Mouse (Mus musculus) hindbrain, embryonic 14.5 days (tissue): ENCODE data around the gene Ndufaf2. TPM values are rescaled to one million over a fixed set of nuclear protein-coding genes. Genes with fewer than 3 reads are reported as not detected.
A peak's percentile ranks its signal among the peaks of the same experiment; 100 is the strongest.

ENCODE experiments used
- ATAC-seq: fragments of 200-750 bp; cut with Nextera tagmentation; 2 replicates; pipeline ENCODE4 v1.8.0; 2017; ENCODE audit warnings: moderate number of reproducible peaks, mild to moderate bottlenecking, moderate TSS enrichment, moderate library complexity; ENCODE audit not compliant: low FRiP score
- DNase-seq: peaks from one replicate; pipeline ENCODE4 v3.0.0-alpha.2; 2015; ENCODE audit warnings: low spot score
- H3K27ac ChIP-seq: fragments of 300-500 bp; sonication (generic); 2 replicates; pipeline ENCODE4 v1.5.1; 2014; ENCODE audit warnings: mild to moderate bottlenecking, moderate library complexity
- H3K27me3 ChIP-seq: fragments of 300-500 bp; sonication (generic); 2 replicates; pipeline ENCODE4 v1.6.1; 2014; ENCODE audit warnings: mild to moderate bottlenecking, low read length, mixed read lengths; ENCODE audit not compliant: control insufficient read depth, insufficient read depth
- H3K36me3 ChIP-seq: fragments of 300-500 bp; sonication (generic); replicated peaks from 2 replicates; pipeline ENCODE4 v1.6.1; 2014; ENCODE audit not compliant: control insufficient read depth, insufficient read depth
- H3K4me1 ChIP-seq: fragments of 300-500 bp; sonication (generic); replicated peaks from 2 replicates; pipeline ENCODE4 v1.6.1; 2014; ENCODE audit warnings: antibody characterized with exemption, low read length, mixed read lengths; ENCODE audit not compliant: control insufficient read depth, insufficient read depth
- H3K4me2 ChIP-seq: fragments of 300-500 bp; sonication (generic); replicated peaks from 2 replicates; pipeline ENCODE4 v1.6.1; 2014; ENCODE audit warnings: mild to moderate bottlenecking, moderate library complexity
- H3K4me3 ChIP-seq: fragments of 300-500 bp; sonication (generic); replicated peaks from 2 replicates; pipeline ENCODE4 v1.5.1; 2014; ENCODE audit warnings: mild to moderate bottlenecking, low read length
- H3K9ac ChIP-seq: fragments of 300-500 bp; sonication (generic); 2 replicates; pipeline ENCODE4 v1.6.1; 2014
- H3K9me3 ChIP-seq: fragments of 300-500 bp; sonication (generic); 2 replicates; pipeline ENCODE4 v1.6.1; 2016; ENCODE audit warnings: low read length; ENCODE audit not compliant: control insufficient read depth
- WGBS: fragments of 180-500 bp; shearing (Covaris S2); extraction: QIAGEN DNeasy Blood & Tissue Kit; methylation state at CpG from one replicate; pipeline ENCODE4 v1.1.7; 2014; 5-methylcytosine and 5-hydroxymethylcytosine counted together
- polyA plus RNA-seq: library from polyadenylated mRNA; unstranded; fragments of >200 nt; fragmentation: Nextera tagmentation; extraction: Ambion mirVana; gene quantifications from 2 replicates; pipeline ENCODE4 v1.2.1, GENCODE M21; 2014

The Ndufaf2 gene
- polyA plus RNA-seq, 1 experiment from 2014 or later: 68.5 TPM

DNA sequence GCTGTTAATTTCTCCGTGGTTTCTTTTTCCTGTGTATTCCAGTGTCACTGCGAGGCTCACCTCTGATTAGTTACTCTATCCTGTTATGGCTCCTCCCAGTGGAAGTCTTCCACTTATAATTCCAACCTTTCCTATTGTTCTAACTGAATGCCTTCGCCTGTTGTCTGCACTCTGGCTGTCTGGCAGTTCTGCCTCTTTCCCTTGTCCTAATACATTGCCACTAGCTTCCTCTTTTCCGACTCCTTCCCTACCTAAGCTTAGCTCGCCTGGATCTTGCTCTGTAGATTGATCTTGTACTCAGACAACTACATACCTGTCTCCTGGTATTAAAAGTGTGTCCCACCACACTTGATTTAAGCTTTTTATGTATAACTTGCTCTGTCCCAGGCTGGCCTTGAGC is 22.4 kb upstream of the Ndufaf2 start:
- H3K36me3 ChIP-seq: peaks cover 79% of the 10 kb centered on the region
- no peak overlapping the region for H3K27ac ChIP-seq
- no peaks in the 10 kb centered on the region for H3K27me3 ChIP-seq
- ATAC-seq (no peak), DNase-seq (no peak)
- H3K4me3 ChIP-seq: no peak overlapping the region
- H3K9ac ChIP-seq: no peak overlapping the region
- no peak overlapping the region for H3K4me2 ChIP-seq
- no peaks in the 10 kb centered on the region for H3K4me1 ChIP-seq
- 90% methylated on average over 5 of the region's 5 CpGs for WGBS
- no peaks in the 10 kb centered on the region for H3K9me3 ChIP-seq

DNA sequence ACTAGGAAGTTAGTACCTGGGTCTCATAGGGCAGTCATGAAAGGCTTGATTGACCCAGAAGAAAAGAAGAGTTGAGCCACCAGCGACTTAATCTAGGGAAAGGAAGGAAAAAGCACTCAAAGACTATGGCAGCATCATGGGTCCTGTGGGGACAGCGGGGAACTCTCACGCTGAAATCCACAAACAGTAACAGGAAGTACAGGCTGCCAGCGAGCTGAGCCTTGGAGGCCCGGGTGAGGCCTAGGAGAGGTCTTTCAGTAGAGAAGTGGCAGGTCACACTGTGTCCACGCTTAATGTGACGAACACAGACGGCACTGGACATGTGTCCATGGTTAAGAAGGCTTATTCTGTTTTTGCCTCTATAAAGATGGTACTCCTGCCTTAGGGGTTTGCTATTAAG is 21.2 kb upstream of the Ndufaf2 start:
- Histone ChIP-seq H3K4me2 (no peak overlapping the region), H3K9ac (no peak overlapping the region), H3K4me1 (no peaks in the 10 kb centered on the region), H3K27me3 (no peaks in the 10 kb centered on the region), H3K4me3 (no peak overlapping the region), H3K36me3 (peaks cover 78% of the 10 kb centered on the region), H3K27ac (no peak overlapping the region), H3K9me3 (no peaks in the 10 kb centered on the region)
- WGBS: 90% methylated on average over 8 of the region's 8 CpGs
- DNase-seq: no peak
- no peak for ATAC-seq

DNA sequence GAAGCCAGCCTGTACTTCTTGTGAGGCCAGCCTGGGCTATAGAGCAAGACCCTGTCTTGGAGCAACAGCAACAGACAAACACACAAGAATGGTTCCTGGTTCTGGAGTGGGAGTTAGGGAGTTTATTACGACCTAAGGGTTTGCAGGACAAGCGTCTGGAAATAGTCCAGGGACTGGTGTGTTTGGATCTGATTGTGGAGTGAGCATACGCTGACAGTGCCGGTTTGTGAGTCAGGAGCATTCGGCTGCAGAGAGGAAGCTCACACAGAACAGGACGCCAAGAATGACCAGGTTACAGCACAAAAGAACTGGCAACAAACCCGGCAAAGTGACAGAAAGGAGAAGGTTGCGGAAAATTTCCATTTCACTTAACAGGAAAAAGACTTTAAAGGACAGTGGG is 12.1 kb upstream of the Ndufaf2 start:
- Histone ChIP-seq H3K4me2 (no peak overlapping the region), H3K9me3 (no peaks in the 10 kb centered on the region), H3K36me3 (peaks cover 63% of the 10 kb centered on the region), H3K27me3 (no peaks in the 10 kb centered on the region), H3K9ac (no peak overlapping the region), H3K4me3 (no peak overlapping the region), H3K27ac (no peak overlapping the region), H3K4me1 (no peaks in the 10 kb centered on the region)
- no peak for ATAC-seq
- 93% methylated on average over 8 of the region's 8 CpGs for WGBS
- DNase-seq: no peak

DNA sequence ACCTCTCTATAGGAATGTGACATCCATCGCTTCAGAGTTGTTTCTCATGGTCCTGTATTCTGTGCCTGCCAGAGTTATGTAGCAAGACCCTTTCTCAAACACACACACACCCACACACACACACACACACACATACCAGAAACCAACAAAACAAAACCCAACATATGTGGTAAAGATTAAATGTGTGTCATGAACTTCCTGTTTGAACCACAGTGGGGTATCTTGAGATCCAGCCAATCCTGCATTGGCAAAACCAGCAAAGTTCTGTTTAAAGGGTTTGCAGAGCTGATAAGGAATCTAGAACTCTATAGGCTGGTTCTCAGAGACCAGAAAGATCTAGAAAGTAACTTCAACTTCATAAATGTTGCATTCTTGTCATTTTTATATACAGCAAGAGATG is 11.6 kb upstream of the Ndufaf2 start:
- Histone ChIP-seq H3K9me3 (no peaks in the 10 kb centered on the region), H3K27me3 (no peaks in the 10 kb centered on the region), H3K4me2 (no peak overlapping the region), H3K9ac (no peak overlapping the region), H3K4me3 (no peak overlapping the region), H3K36me3 (peaks cover 58% of the 10 kb centered on the region), H3K4me1 (no peaks in the 10 kb centered on the region), H3K27ac (no peak overlapping the region)
- ATAC-seq (no peak), DNase-seq (no peak)
- 97% methylated on average over 1 of the region's 1 CpGs for WGBS

DNA sequence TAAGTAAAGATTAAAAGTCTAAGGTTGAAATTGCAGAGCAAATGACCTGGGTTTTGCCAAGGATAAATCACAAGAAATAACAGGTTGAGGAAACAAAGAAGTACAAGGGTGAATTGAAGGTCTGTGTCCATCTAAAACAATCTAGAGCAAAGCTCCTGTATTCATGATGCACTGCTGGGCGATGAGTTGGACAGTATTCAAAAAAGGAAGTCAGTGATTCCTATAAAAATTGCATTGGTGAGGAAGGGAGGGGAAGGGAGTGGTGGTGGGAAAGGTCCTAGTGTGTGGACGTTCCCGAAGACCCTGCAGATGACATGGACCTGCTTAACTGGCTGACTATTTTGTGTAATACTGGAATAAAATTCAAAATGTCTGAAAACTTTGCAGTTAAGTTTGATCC is 6.2 kb upstream of the Ndufaf2 start:
- Histone ChIP-seq H3K36me3 (peaks cover 27% of the 10 kb centered on the region), H3K4me2 (no peak overlapping the region), H3K4me1 (peaks cover 3% of the 10 kb centered on the region; the same call in 1 of the 2 replicates), H3K9me3 (no peaks in the 10 kb centered on the region), H3K27me3 (no peaks in the 10 kb centered on the region), H3K9ac (no peak overlapping the region), H3K27ac (no peak overlapping the region), H3K4me3 (no peak overlapping the region)
- no peak for ATAC-seq
- DNase-seq: no peak
- 91% methylated on average over 3 of the region's 3 CpGs for WGBS

DNA sequence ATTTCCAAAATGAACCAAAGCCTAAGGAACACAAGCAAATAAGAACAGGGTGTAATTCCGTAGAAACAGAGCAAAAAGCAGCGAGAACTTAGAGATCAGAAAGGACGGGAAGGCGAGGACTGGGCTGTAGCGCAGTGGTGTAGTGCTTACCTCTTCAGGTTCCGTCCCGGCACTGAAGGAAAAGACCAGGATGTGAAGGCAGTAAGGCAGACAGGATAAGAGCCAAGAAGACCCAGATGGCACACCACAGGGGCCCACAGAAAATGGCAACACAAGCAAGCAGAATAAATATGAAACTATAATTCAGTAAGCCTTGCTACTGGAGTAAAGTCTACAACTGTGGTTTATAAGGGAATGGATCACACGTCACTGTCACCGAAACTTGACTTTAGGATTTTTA is 5.5 kb upstream of the Ndufaf2 start:
- ATAC-seq (no peak), DNase-seq (no peak)
- WGBS: 94% methylated on average over 9 of the region's 9 CpGs

DNA sequence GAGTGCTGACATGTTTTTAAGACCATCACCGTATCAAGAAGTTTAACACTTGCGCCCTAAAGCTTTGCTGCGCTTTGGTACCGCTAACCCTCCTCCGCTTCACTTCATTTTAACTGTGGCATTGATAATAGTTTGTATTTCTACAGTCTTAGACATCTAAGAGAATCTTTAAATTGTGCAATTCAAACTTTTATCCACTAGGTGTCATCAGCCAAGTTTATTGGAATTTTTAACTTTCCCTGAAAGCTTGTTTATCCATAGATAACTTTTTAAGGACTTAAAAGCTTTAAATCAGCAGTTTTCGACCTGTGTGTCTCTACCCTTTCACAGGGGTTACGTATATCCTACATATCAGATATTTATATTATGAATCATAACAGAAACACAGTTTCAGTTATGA is 1.5 kb upstream of the Ndufaf2 start:
- Histone ChIP-seq H3K27ac (no peak overlapping the region), H3K9ac (no peak overlapping the region), H3K4me3 (no peak overlapping the region), H3K9me3 (no peaks in the 10 kb centered on the region), H3K4me2 (peak overlapping the region; percentile 81; the same call in 1 of the 2 replicates), H3K27me3 (no peaks in the 10 kb centered on the region), H3K36me3 (peaks cover 17% of the 10 kb centered on the region), H3K4me1 (peaks cover 10% of the 10 kb centered on the region; the same call in 1 of the 2 replicates)
- 67% methylated on average over 7 of the region's 7 CpGs for WGBS
- ATAC-seq: no peak
- DNase-seq: peak; percentile 76

More for the DNA sequence above, 5.5 kb upstream of the Ndufaf2 start:
- H3K4me2 ChIP-seq: no peak overlapping the region
- no peaks in the 10 kb centered on the region for H3K27me3 ChIP-seq
- H3K36me3 ChIP-seq: peaks cover 22% of the 10 kb centered on the region
- no peak overlapping the region for H3K27ac ChIP-seq
- no peaks in the 10 kb centered on the region for H3K9me3 ChIP-seq
- H3K9ac ChIP-seq: no peak overlapping the region
- no peak overlapping the region for H3K4me3 ChIP-seq
- peaks cover 10% of the 10 kb centered on the region; the same call in 1 of the 2 replicates for H3K4me1 ChIP-seq

DNA sequence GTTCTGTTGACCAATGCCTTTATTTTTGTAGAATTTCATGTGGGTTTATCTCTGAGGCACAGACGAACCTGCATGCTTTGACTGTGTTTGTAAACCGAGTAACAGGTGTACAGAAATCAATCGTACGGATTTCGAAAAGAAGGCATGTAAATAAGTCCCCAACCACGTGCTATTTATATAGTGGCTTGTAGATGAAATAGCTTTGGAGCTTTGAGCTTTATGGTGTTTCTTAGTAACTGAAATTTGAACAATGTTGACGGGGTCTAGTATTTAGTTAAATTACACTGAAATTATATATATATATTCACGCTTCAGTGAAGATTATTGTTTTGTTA is 785 bp upstream of the Ndufaf2 start:
- WGBS: 8% methylated on average over 8 of the region's 8 CpGs
- Histone ChIP-seq H3K4me3 (peak overlapping the region; percentile 70), H3K27ac (no peak overlapping the region), H3K4me2 (peak overlapping the region; percentile 81), H3K27me3 (no peaks in the 10 kb centered on the region), H3K4me1 (peaks cover 10% of the 10 kb centered on the region; the same call in 1 of the 2 replicates), H3K9me3 (no peaks in the 10 kb centered on the region), H3K36me3 (peaks cover 17% of the 10 kb centered on the region), H3K9ac (peak overlapping the region; percentile 63)
- DNase-seq: no peak
- ATAC-seq: no peak

DNA sequence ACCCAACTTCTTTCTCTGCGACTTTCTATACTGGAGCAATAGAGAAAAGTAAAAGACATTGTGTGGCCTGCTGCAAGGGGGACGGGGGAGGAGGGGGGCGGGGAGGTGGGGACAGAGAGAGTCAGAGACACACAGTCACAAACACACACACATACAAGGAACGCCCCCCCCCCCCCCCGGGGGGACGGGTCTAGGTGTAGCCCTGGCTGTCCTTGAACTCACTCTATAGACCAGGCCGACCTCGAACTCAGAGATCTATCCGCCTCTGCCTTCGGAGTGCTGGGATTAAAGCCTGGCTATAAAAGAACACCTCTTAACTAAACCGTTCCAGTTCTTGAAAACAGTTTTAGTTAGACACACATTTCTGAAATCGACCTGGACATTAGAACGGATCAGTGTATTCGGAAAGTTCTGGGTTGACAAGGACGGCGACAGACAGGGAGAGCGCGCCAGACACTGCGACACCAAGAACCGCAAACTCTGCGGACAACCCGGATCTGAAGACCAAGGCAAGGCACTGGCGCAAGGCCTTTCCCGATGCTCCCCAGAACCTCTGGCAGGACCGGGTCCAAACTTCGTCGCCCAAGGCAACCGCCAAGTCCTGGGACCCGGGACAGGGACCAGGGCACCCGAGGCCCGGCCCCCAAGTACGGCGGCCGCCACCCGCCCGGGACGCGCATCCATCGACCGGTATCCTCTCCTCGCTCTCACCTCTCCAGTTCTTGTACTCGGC is 525 bp downstream of the Ndufaf2 start:
- peaks cover 10% of the 10 kb centered on the region; the same call in 1 of the 2 replicates for H3K4me1 ChIP-seq
- H3K27ac ChIP-seq: no peak overlapping the region
- DNase-seq (no peak), ATAC-seq (no peak)
- H3K27me3 ChIP-seq: no peaks in the 10 kb centered on the region
- peak overlapping the region; percentile 65 for H3K9ac ChIP-seq
- H3K9me3 ChIP-seq: no peaks in the 10 kb centered on the region
- H3K36me3 ChIP-seq: peaks cover 13% of the 10 kb centered on the region
- WGBS: under 1% methylated on average over 40 of the region's 42 CpGs
- peak overlapping the region; percentile 65 for H3K4me2 ChIP-seq
- peak overlapping the region; percentile 70 for H3K4me3 ChIP-seq
